In genomic region chr15:98916016-98916415, GRCm38 (mm10) we compare ENCODE assay signal across 10 mouse cellular contexts. TPM values are rescaled to one million over a fixed set of nuclear protein-coding genes. Genes with fewer than 3 reads are reported as not detected.
DNase-seq lines count a peak whose midpoint lies in the region; ATAC-seq lines count a peak whose summit lies in the region.
"Had no signal": no experiment of that assay in that cellular context is flagged by ENCODE, and none has a peak within 500 bp of the region (broad histone marks: within the 10 kb centered on the region; RNA-seq: fewer than 3 reads in every experiment).

No protein-coding gene starts in this region.

- no peak overlapping the region for H3K27ac ChIP-seq in hindbrain, embryonic 11.5 days (ENCODE audit: low read depth, low read length)
- no peak overlapping the region for H3K27ac ChIP-seq in limb, embryonic 12.5 days
- H3K27ac ChIP-seq in stomach, embryonic 16.5 days (ENCODE audit: low read length): no peak overlapping the region
- H3K27ac ChIP-seq: liver, embryonic 15.5 days had no signal

- 96% methylated on average over 4 of the region's 4 CpGs for WGBS in hindbrain, embryonic 11.5 days
- 88% methylated on average over 4 of the region's 4 CpGs for WGBS in limb, embryonic 12.5 days
- WGBS in stomach, embryonic 16.5 days: 92% methylated on average over 4 of the region's 4 CpGs

- peak overlapping the region; percentile 69 for H3K4me2 ChIP-seq in hindbrain, embryonic 11.5 days (replicated peaks; ENCODE audit: low read depth, low read length)
- H3K4me2 ChIP-seq in limb, embryonic 12.5 days: peak overlapping the region; percentile 88
- peak overlapping the region; percentile 74; the same call in 1 of the 2 replicates for H3K4me2 ChIP-seq in stomach, embryonic 16.5 days (ENCODE audit: low read depth, low read length)

- no peak for DNase-seq in hindbrain, embryonic 11.5 days (ENCODE audit: low spot score)
- no peak for DNase-seq in right cerebral cortex, postnatal 25 days

- H3K4me3 ChIP-seq in megakaryocyte, embryonic 14.5 days (replicated peaks): peak overlapping the region; percentile 46
- H3K4me3 ChIP-seq in hindbrain, embryonic 11.5 days (ENCODE audit: low read depth, low read length): peak overlapping the region; percentile 80
- H3K4me3 ChIP-seq in limb, embryonic 12.5 days (replicated peaks): peak overlapping the region; percentile 86
- no peak overlapping the region for H3K4me3 ChIP-seq in stomach, embryonic 16.5 days (replicated peaks; ENCODE audit: low read length)

- H3K9ac ChIP-seq in hindbrain, embryonic 11.5 days (ENCODE audit: low read depth, low read length): peak overlapping the region; percentile 79
- H3K9ac ChIP-seq in limb, embryonic 12.5 days (replicated peaks): 0 out of 2 replicates have a peak overlapping the region, but pooled peaks have one; percentile 80
- H3K9ac ChIP-seq in stomach, embryonic 16.5 days (ENCODE audit: low read length): peak overlapping the region; percentile 85
- H3K9ac ChIP-seq: liver, embryonic 15.5 days had no signal

- peaks cover 37% of the 10 kb centered on the region for H3K4me1 ChIP-seq in megakaryocyte, embryonic 14.5 days
- H3K4me1 ChIP-seq in hindbrain, embryonic 11.5 days (replicated peaks; ENCODE audit: control insufficient read depth, insufficient read depth, low read length): peaks cover 6% of the 10 kb centered on the region; the same call in 1 of the 2 replicates
- H3K4me1 ChIP-seq in limb, embryonic 12.5 days (replicated peaks): peaks cover 11% of the 10 kb centered on the region
- peaks cover 9% of the 10 kb centered on the region for H3K4me1 ChIP-seq in stomach, embryonic 16.5 days (ENCODE audit: control insufficient read depth, insufficient read depth, low read length)

- ATAC-seq in megakaryocyte, adult 5-6 weeks (ENCODE audit: poor library complexity, severe bottlenecking): no peak
- ATAC-seq in hindbrain, embryonic 11.5 days (ENCODE audit: low FRiP score): no peak
- no peak for ATAC-seq in limb, embryonic 12.5 days (ENCODE audit: insufficient number of reproducible peaks, insufficient read depth, low FRiP score, low TSS enrichment, low read depth)
- ATAC-seq in stomach, embryonic 16.5 days (ENCODE audit: insufficient read depth, low FRiP score): no peak
- no peak for ATAC-seq in erythroid progenitor cell, adult 5-6 weeks (replicated peaks; ENCODE audit: low FRiP score, poor library complexity, severe bottlenecking)
- ATAC-seq: Patski had no signal

- peaks cover 32% of the 10 kb centered on the region for H3K36me3 ChIP-seq in megakaryocyte, embryonic 14.5 days (replicated peaks; ENCODE audit: low read length)
- peaks cover 14% of the 10 kb centered on the region; the same call in 1 of the 2 replicates for H3K36me3 ChIP-seq in hindbrain, embryonic 11.5 days (ENCODE audit: control insufficient read depth, insufficient read depth, low read length)
- H3K36me3 ChIP-seq in limb, embryonic 12.5 days: peaks cover 42% of the 10 kb centered on the region
- H3K36me3 ChIP-seq in stomach, embryonic 16.5 days (ENCODE audit: control insufficient read depth, insufficient read depth, low read length): no peaks in the 10 kb centered on the region

- no peaks in the 10 kb centered on the region for H3K9me3 ChIP-seq in megakaryocyte, embryonic 14.5 days
- no peaks in the 10 kb centered on the region for H3K9me3 ChIP-seq in hindbrain, embryonic 11.5 days (ENCODE audit: control insufficient read depth, low read length)
- H3K9me3 ChIP-seq in limb, embryonic 12.5 days: no peaks in the 10 kb centered on the region
- H3K9me3 ChIP-seq in stomach, embryonic 16.5 days (replicated peaks; ENCODE audit: control insufficient read depth, low read length): no peaks in the 10 kb centered on the region
- H3K9me3 ChIP-seq: liver, embryonic 15.5 days had no signal

- peaks cover 6% of the 10 kb centered on the region for H3K27me3 ChIP-seq in megakaryocyte, embryonic 14.5 days (replicated peaks)
- H3K27me3 ChIP-seq in hindbrain, embryonic 11.5 days (ENCODE audit: control insufficient read depth, insufficient read depth, low read length): no peaks in the 10 kb centered on the region
- H3K27me3 ChIP-seq in limb, embryonic 12.5 days: no peaks in the 10 kb centered on the region
- H3K27me3 ChIP-seq in stomach, embryonic 16.5 days (ENCODE audit: control insufficient read depth, insufficient read depth, low read length): no peaks in the 10 kb centered on the region
- H3K27me3 ChIP-seq: liver, embryonic 15.5 days; Patski had no signal

RNA-seq across cellular contexts. Expression of gene Lmbr1l, which starts 2.0 kb away (rescaled TPM):
- 0.87 and 4.8 TPM in 2 replicates for polyA plus RNA-seq in megakaryocyte, embryonic 14.5 days (2012; ENCODE audit: insufficient read depth, low replicate concordance)
- total RNA-seq in megakaryocyte, adult 5-6 weeks (2015): 10.7 and 11.1 TPM in 2 replicates
- total RNA-seq in megakaryocyte, adult 5-6 weeks (2017): 11.1 and 28.8 TPM in 2 replicates
- polyA plus RNA-seq in hindbrain, embryonic 11.5 days (2014; fragmentation: Nextera tagmentation; extraction: Ambion mirVana): 9.4 and 13.4 TPM in 2 replicates
- 23.4 and 24.1 TPM in 2 replicates for polyA plus RNA-seq in limb, embryonic 12.5 days (2016; fragmentation: Nextera tagmentation; extraction: Ambion mirVana)
- polyA plus RNA-seq in stomach, embryonic 16.5 days (2015; fragmentation: Nextera tagmentation; extraction: Ambion mirVana): 14.8 and 18.3 TPM in 2 replicates
- 7.9 and 15.1 TPM in 2 replicates for total RNA-seq in erythroid progenitor cell, adult 5-6 weeks (2015; ENCODE audit: low replicate concordance)
- total RNA-seq in erythroid progenitor cell, adult 5-6 weeks (2017; ENCODE audit: low replicate concordance): 9.0 and 12.1 TPM in 2 replicates

RNA-seq across cellular contexts. Expression of gene Dhh, which starts 17.7 kb away (rescaled TPM):
- polyA plus RNA-seq in megakaryocyte, embryonic 14.5 days (2012; ENCODE audit: insufficient read depth, low replicate concordance): not detected in 2 replicates
- not detected in 2 replicates for total RNA-seq in megakaryocyte, adult 5-6 weeks (2015)
- total RNA-seq in megakaryocyte, adult 5-6 weeks (2017): not detected in 2 replicates
- polyA plus RNA-seq in hindbrain, embryonic 11.5 days (2014; fragmentation: Nextera tagmentation; extraction: Ambion mirVana): 0.56 and 0.68 TPM in 2 replicates
- polyA plus RNA-seq in limb, embryonic 12.5 days (2016; fragmentation: Nextera tagmentation; extraction: Ambion mirVana): 0.52 and 0.74 TPM in 2 replicates
- 0.84 and 1.1 TPM in 2 replicates for polyA plus RNA-seq in stomach, embryonic 16.5 days (2015; fragmentation: Nextera tagmentation; extraction: Ambion mirVana)
- total RNA-seq in erythroid progenitor cell, adult 5-6 weeks (2015; ENCODE audit: low replicate concordance): not detected in 2 replicates
- not detected in 2 replicates for total RNA-seq in erythroid progenitor cell, adult 5-6 weeks (2017; ENCODE audit: low replicate concordance)
- total RNA-seq: hematopoietic stem cell, adult 5-6 weeks had no signal
- polyA plus RNA-seq: Patski had no signal

RNA-seq across cellular contexts. Expression of gene Tuba1b, which starts 18.3 kb away (rescaled TPM):
- polyA plus RNA-seq in megakaryocyte, embryonic 14.5 days (2012; ENCODE audit: insufficient read depth, low replicate concordance): 19.4 and 182 TPM in 2 replicates
- total RNA-seq in megakaryocyte, adult 5-6 weeks (2015): 2,048 and 2,084 TPM in 2 replicates
- total RNA-seq in megakaryocyte, adult 5-6 weeks (2017): 628 and 646 TPM in 2 replicates
- polyA plus RNA-seq in hindbrain, embryonic 11.5 days (2014; fragmentation: Nextera tagmentation; extraction: Ambion mirVana): 1,792 and 1,905 TPM in 2 replicates
- polyA plus RNA-seq in limb, embryonic 12.5 days (2016; fragmentation: Nextera tagmentation; extraction: Ambion mirVana): 1,691 and 1,695 TPM in 2 replicates
- polyA plus RNA-seq in stomach, embryonic 16.5 days (2015; fragmentation: Nextera tagmentation; extraction: Ambion mirVana): 1,202 and 1,296 TPM in 2 replicates
- 2,503 and 2,754 TPM in 2 replicates for total RNA-seq in erythroid progenitor cell, adult 5-6 weeks (2015; ENCODE audit: low replicate concordance)
- 632 and 670 TPM in 2 replicates for total RNA-seq in erythroid progenitor cell, adult 5-6 weeks (2017; ENCODE audit: low replicate concordance)

RNA-seq across cellular contexts. Expression of gene Rhebl1, which starts 21.7 kb away (rescaled TPM):
- 0.19 TPM in 1 of 2 replicates, not detected in the other for polyA plus RNA-seq in megakaryocyte, embryonic 14.5 days (2012; ENCODE audit: insufficient read depth, low replicate concordance)
- 4.8 and 9.6 TPM in 2 replicates for total RNA-seq in megakaryocyte, adult 5-6 weeks (2015)
- total RNA-seq in megakaryocyte, adult 5-6 weeks (2017): 3.4 and 10.2 TPM in 2 replicates
- polyA plus RNA-seq in hindbrain, embryonic 11.5 days (2014; fragmentation: Nextera tagmentation; extraction: Ambion mirVana): 13.4 and 17.8 TPM in 2 replicates
- polyA plus RNA-seq in limb, embryonic 12.5 days (2016; fragmentation: Nextera tagmentation; extraction: Ambion mirVana): 23.9 and 25.8 TPM in 2 replicates
- polyA plus RNA-seq in stomach, embryonic 16.5 days (2015; fragmentation: Nextera tagmentation; extraction: Ambion mirVana): 8.2 and 9.8 TPM in 2 replicates
- 2.2 and 5.9 TPM in 2 replicates for total RNA-seq in erythroid progenitor cell, adult 5-6 weeks (2015; ENCODE audit: low replicate concordance)
- not detected in 2 replicates for total RNA-seq in erythroid progenitor cell, adult 5-6 weeks (2017; ENCODE audit: low replicate concordance)

RNA-seq across cellular contexts. Expression of gene Gm49450, which starts 37.3 kb away (rescaled TPM):
- polyA plus RNA-seq in megakaryocyte, embryonic 14.5 days (2012; ENCODE audit: insufficient read depth, low replicate concordance): 2.5 and 169 TPM in 2 replicates
- 0.25 and 0.64 TPM in 2 replicates for total RNA-seq in megakaryocyte, adult 5-6 weeks (2015)
- total RNA-seq in megakaryocyte, adult 5-6 weeks (2017): not detected in 2 replicates
- not detected in 2 replicates for polyA plus RNA-seq in hindbrain, embryonic 11.5 days (2014; fragmentation: Nextera tagmentation; extraction: Ambion mirVana)
- not detected in 2 replicates for polyA plus RNA-seq in limb, embryonic 12.5 days (2016; fragmentation: Nextera tagmentation; extraction: Ambion mirVana)
- not detected in 2 replicates for polyA plus RNA-seq in stomach, embryonic 16.5 days (2015; fragmentation: Nextera tagmentation; extraction: Ambion mirVana)
- not detected in 2 replicates for total RNA-seq in erythroid progenitor cell, adult 5-6 weeks (2015; ENCODE audit: low replicate concordance)
- not detected in 2 replicates for total RNA-seq in erythroid progenitor cell, adult 5-6 weeks (2017; ENCODE audit: low replicate concordance)
- total RNA-seq: hematopoietic stem cell, adult 5-6 weeks had no signal
- polyA plus RNA-seq: liver, embryonic 15.5 days; Patski had no signal
